Mouse (Mus musculus): ENCODE results near the gene Msantd3.

Msantd3 gene

GRCm38 (mm10) chr4:48559652-48560051 lies 19.9 kb downstream of the Msantd3 start:
- DNase-seq: no peak

- DNase-seq: no peak
Measured at GRCm38 (mm10) chr4:48561824-48562223, 22.1 kb downstream of the Msantd3 start.

- no peak for DNase-seq
Measured at GRCm38 (mm10) chr4:48564962-48565361, 25.2 kb downstream of the Msantd3 start.

GRCm38 (mm10) chr4:48576361-48576760 lies 36.6 kb downstream of the Msantd3 start:
- no peak for DNase-seq

GRCm38 (mm10) chr4:48577831-48578230 lies 38.1 kb downstream of the Msantd3 start:
- DNase-seq: no peak

- no peak for DNase-seq
Measured at GRCm38 (mm10) chr4:48578399-48578798, 38.7 kb downstream of the Msantd3 start.

- DNase-seq: no peak
Measured at GRCm38 (mm10) chr4:48579475-48580110, 39.9 kb downstream of the Msantd3 start.

GRCm38 (mm10) chr4:48581201-48581600 lies 41.5 kb downstream of the Msantd3 start:
- peak; percentile 18 for DNase-seq

- no peak for DNase-seq
Measured at GRCm38 (mm10) chr4:48581993-48582392, 42.3 kb downstream of the Msantd3 start.

- peak; percentile 29 for DNase-seq
Measured at GRCm38 (mm10) chr4:48582941-48583340, 43.2 kb downstream of the Msantd3 start.

- peak; percentile 92 for DNase-seq
Measured at GRCm38 (mm10) chr4:48584421-48585240, 44.9 kb downstream of the Msantd3 start, which contains the start of gene Tmeff1. Tmeff1 (plus strand) TSS chr4:48585174.

- no peak for DNase-seq
Measured at GRCm38 (mm10) chr4:48585241-48586098, 45.7 kb downstream of the Msantd3 start.

- peak; percentile 90 for DNase-seq
Measured at GRCm38 (mm10) chr4:48586099-48586821, 46.5 kb downstream of the Msantd3 start.

GRCm38 (mm10) chr4:48587526-48587925 lies 47.8 kb downstream of the Msantd3 start:
- no peak for DNase-seq

GRCm38 (mm10) chr4:48588576-48588975 lies 48.8 kb downstream of the Msantd3 start:
- DNase-seq: no peak

- no peak for DNase-seq
Measured at GRCm38 (mm10) chr4:48590862-48591261, 51.1 kb downstream of the Msantd3 start.

GRCm38 (mm10) chr4:48591390-48591789 lies 51.7 kb downstream of the Msantd3 start:
- no peak for DNase-seq

- DNase-seq: no peak
Measured at GRCm38 (mm10) chr4:48592328-48592727, 52.6 kb downstream of the Msantd3 start.

GRCm38 (mm10) chr4:48592844-48593243 lies 53.1 kb downstream of the Msantd3 start:
- DNase-seq: no peak

- DNase-seq: no peak
Measured at GRCm38 (mm10) chr4:48596111-48596510, 56.4 kb downstream of the Msantd3 start.

GRCm38 (mm10) chr4:48605650-48606049 lies 65.9 kb downstream of the Msantd3 start:
- DNase-seq: peak; percentile 32

- no peak for DNase-seq
Measured at GRCm38 (mm10) chr4:48609485-48609884, 69.8 kb downstream of the Msantd3 start.

- no peak for DNase-seq
Measured at GRCm38 (mm10) chr4:48610251-48610650, 70.5 kb downstream of the Msantd3 start.

Measured in embryo, embryonic 11 days (tissue).